Mouse (Mus musculus): ENCODE results near the gene Olfr139. TPM values are rescaled to one million over a fixed set of nuclear protein-coding genes. Genes with fewer than 3 reads are reported as not detected.

Gene Olfr139
- total RNA-seq (2015) (not detected in 2 replicates), total RNA-seq (2017) (not detected in 2 replicates)

DNA sequence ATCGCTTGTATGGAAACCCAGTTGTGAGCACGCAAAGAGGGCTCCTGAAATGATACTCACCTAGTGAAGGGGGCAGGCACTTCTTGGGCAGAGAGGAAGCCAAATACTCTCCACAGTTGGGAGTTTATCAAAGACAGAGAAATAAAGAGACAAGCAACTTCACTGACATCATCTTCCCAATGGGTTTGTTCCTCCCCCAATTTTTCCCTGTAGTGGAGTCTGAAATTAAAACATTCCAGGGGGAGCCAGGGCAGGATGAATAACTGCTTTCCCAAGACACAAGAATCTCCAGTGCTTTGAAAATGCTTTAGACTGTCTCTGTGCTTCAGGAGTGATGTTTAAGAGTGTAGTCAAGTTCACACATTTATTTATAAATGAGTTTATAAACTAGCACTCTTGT lies at the start of gene Olfr139, which contains the start of gene Olfr399:
TSS of gene Olfr139 (minus strand) at position 101 of the 400 bp plus-strand sequence.
TSS of gene Olfr399 (minus strand) at position 165 of the 400 bp plus-strand sequence.
- ATAC-seq (ENCODE audit: poor library complexity, severe bottlenecking): no peak

DNA sequence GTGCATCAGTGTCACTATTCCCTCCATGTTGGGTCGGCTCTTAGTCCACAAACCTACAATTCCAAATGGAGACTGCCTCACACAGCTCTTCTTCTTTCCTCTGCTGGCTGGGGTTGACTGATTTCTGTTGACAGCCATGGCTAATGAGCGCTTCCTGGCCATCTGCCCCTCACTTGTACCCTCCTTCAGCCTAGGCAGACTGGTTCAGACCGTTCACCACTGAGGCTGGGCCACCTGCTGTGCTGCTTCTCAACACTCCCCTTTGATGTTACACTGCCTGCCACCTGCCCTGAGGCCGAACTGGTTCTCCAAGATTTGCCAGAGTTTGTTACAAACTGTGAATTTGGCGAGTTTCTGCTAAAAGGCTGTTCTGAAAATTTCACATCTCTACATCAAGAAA lies 48.7 kb upstream of the Olfr139 start:
- ATAC-seq (ENCODE audit: poor library complexity, severe bottlenecking): no peak

DNA sequence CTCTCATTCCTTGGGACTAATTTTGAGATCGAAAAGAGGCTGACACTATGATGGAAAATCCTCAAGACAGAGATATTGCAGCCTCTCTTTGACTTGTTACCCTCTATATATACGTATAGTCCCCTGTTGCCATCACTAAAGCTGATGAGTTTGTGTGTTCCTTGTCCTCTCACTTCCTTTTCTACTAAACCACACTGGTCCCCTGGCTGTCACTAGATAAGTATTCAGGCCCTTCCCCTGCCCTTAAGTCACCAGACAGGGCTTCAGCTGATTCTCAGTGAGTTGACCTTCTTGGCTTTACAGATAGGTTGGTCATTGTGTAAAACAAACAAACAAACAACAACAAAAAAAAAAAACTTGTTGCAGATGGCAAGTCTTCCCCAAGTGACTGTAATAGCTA lies 45.2 kb upstream of the Olfr139 start:
- peak; percentile 83 for ATAC-seq (ENCODE audit: poor library complexity, severe bottlenecking)

- ATAC-seq (ENCODE audit: poor library complexity, severe bottlenecking): peak; percentile 99
These were observed 44.4 kb upstream of the Olfr139 start for GRCm38 (mm10) chr11:74100724-74101123.

- no peak for ATAC-seq (ENCODE audit: poor library complexity, severe bottlenecking)
These were observed 13.3 kb upstream of the Olfr139 start, which contains the start of gene Zfp616 for GRCm38 (mm10) chr11:74069655-74070054. TSS of gene Zfp616 (plus strand) at chr11:74069955.

DNA sequence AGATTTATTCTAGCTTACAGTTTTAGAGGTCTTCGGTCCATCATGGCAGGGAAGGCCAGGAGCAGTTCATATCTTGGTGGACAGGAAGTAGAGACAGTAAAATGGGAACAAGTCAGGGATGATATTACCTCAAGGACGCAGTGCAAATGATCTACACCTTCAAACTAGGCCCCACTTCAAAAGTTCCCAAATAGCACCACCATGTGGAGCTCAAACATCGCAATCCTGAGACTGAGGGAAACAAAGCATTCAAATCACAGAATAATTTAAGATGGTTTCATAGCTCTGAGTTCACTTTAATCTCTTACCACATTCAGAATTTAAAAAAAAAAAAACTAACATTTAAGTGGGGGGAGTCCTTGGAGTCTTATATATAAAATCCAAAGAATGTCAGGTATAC lies 5.0 kb downstream of the Olfr139 start:
- no peak for ATAC-seq (ENCODE audit: poor library complexity, severe bottlenecking)

Other genes with a start within 250 kb of the Olfr139 start
- gene Olfr392, start 239.5 kb downstream of the Olfr139 start, total RNA-seq (2015): 0.04 TPM in 1 of 2 replicates, not detected in the other
- not detected in 2 replicates for gene Olfr392, start 239.5 kb downstream of the Olfr139 start, total RNA-seq (2017)
- not detected in 2 replicates for gene Olfr393, start 205.1 kb downstream of the Olfr139 start, total RNA-seq (2015)
- gene Olfr393, start 205.1 kb downstream of the Olfr139 start, total RNA-seq (2017): not detected in 2 replicates
- gene Olfr394, start 165.8 kb downstream of the Olfr139 start, total RNA-seq (2015): not detected in 2 replicates
- not detected in 2 replicates for gene Olfr394, start 165.8 kb downstream of the Olfr139 start, total RNA-seq (2017)
- not detected in 2 replicates for gene Olfr395, start 147.3 kb downstream of the Olfr139 start, total RNA-seq (2015)
- not detected in 2 replicates for gene Olfr395, start 147.3 kb downstream of the Olfr139 start, total RNA-seq (2017)
- gene Olfr23, start 119.9 kb downstream of the Olfr139 start, total RNA-seq (2015): not detected in 2 replicates
- not detected in 2 replicates for gene Olfr23, start 119.9 kb downstream of the Olfr139 start, total RNA-seq (2017)
- not detected in 2 replicates for gene Olfr397, start 95.7 kb downstream of the Olfr139 start, total RNA-seq (2015)
- gene Olfr397, start 95.7 kb downstream of the Olfr139 start, total RNA-seq (2017): not detected in 2 replicates
- not detected in 2 replicates for gene Olfr398, start 66.1 kb downstream of the Olfr139 start, total RNA-seq (2015)
- gene Olfr398, start 66.1 kb downstream of the Olfr139 start, total RNA-seq (2017): not detected in 2 replicates
- not detected in 2 replicates for gene Olfr399, start 64 bp upstream of the Olfr139 start, total RNA-seq (2015)
- gene Olfr399, start 64 bp upstream of the Olfr139 start, total RNA-seq (2017): not detected in 2 replicates
- not detected in 2 replicates for gene Zfp616, start 13.4 kb upstream of the Olfr139 start, total RNA-seq (2015)
- not detected in 2 replicates for gene Zfp616, start 13.4 kb upstream of the Olfr139 start, total RNA-seq (2017)
- not detected in 2 replicates for gene Olfr401, start 57.2 kb upstream of the Olfr139 start, total RNA-seq (2015)
- gene Olfr401, start 57.2 kb upstream of the Olfr139 start, total RNA-seq (2017): not detected in 2 replicates
- not detected in 2 replicates for gene Olfr402, start 97.0 kb upstream of the Olfr139 start, total RNA-seq (2015)
- not detected in 2 replicates for gene Olfr402, start 97.0 kb upstream of the Olfr139 start, total RNA-seq (2017)
- not detected in 2 replicates for gene Olfr403, start 129.7 kb upstream of the Olfr139 start, total RNA-seq (2015)
- not detected in 2 replicates for gene Olfr403, start 129.7 kb upstream of the Olfr139 start, total RNA-seq (2017)
- not detected in 2 replicates for gene Olfr43, start 154.8 kb upstream of the Olfr139 start, total RNA-seq (2015)
- gene Olfr43, start 154.8 kb upstream of the Olfr139 start, total RNA-seq (2017): not detected in 2 replicates
- gene Olfr406, start 203.3 kb upstream of the Olfr139 start, total RNA-seq (2015): not detected in 2 replicates
- gene Olfr406, start 203.3 kb upstream of the Olfr139 start, total RNA-seq (2017): not detected in 2 replicates
- gene Olfr59, start 227.2 kb upstream of the Olfr139 start, total RNA-seq (2015): not detected in 2 replicates
- not detected in 2 replicates for gene Olfr59, start 227.2 kb upstream of the Olfr139 start, total RNA-seq (2017)